Mouse (Mus musculus) B cell, adult 67 days (primary cell): ENCODE measurements around the gene Nip7. TPM values are rescaled to one million over a fixed set of nuclear protein-coding genes. Genes with fewer than 3 reads are reported as not detected.

Experiments
- total RNA-seq, 2 experiments: library from RNA; stranded (reverse); gene quantifications; 4 replicates each; pipeline ENCODE4 v1.2.4; 2023

Gene Nip7
- total RNA-seq = 10 to 100 TPM; 51.7 to 62.2 TPM

GRCm38 (mm10) chr8:107056076-107056972 is at the start of gene Nip7, which contains the start of gene Cog8:
Nip7 (plus strand) TSS chr8:107056877.
Cog8 (minus strand) TSS chr8:107056689.

GRCm38 (mm10) chr8:107030650-107031576 is 25.8 kb upstream of the Nip7 start, which contains the start of gene Vps4a:
Vps4a (plus strand) TSS chr8:107031222.

GRCm38 (mm10) chr8:107048061-107048941 is 8.4 kb upstream of the Nip7 start, which contains the start of gene Pdf:
Pdf (minus strand) TSS chr8:107048614.

GRCm38 (mm10) chr8:107065511-107066496 is 9.1 kb downstream of the Nip7 start, which contains the start of gene Tmed6:
Tmed6 (minus strand) TSS chr8:107065644.

GRCm38 (mm10) chr8:107096366-107097036 is 39.8 kb downstream of the Nip7 start, which contains the start of gene Terf2:
Terf2 (minus strand) TSS chr8:107096547.

Other genes starting within 250 kb of the Nip7 start
- gene Has3, start 186.6 kb upstream of the Nip7 start, total RNA-seq = under 1 TPM; 0.44 to 0.84 TPM
- gene Utp4, start 163.2 kb upstream of the Nip7 start, total RNA-seq = 10 to 100 TPM; 38.3 to 50.6 TPM
- 1 to 10 TPM; 5.0 to 5.4 TPM for gene Sntb2, start 121.1 kb upstream of the Nip7 start, total RNA-seq
- gene Vps4a, start 25.7 kb upstream of the Nip7 start, total RNA-seq = 10 to 100 TPM; 53.8 to 55.6 TPM
- gene Pdf, start 8.3 kb upstream of the Nip7 start, total RNA-seq = 10 to 100 TPM; 16.7 to 18.0 TPM
- gene Cog8, start 188 bp upstream of the Nip7 start, total RNA-seq = 10 to 100 TPM; 51.0 to 51.8 TPM
- gene Tmed6, start 8.8 kb downstream of the Nip7 start, total RNA-seq = 1 to 10 TPM; 1.6 to 1.7 TPM
- gene Terf2, start 39.7 kb downstream of the Nip7 start, total RNA-seq = 10 to 100 TPM; 52.6 to 58.4 TPM
- gene Cyb5b, start 93.8 kb downstream of the Nip7 start, total RNA-seq = 10 to 100 TPM; 37.1 to 38.1 TPM
- 100 to 1,000 TPM; 120 to 130 TPM for gene Nfat5, start 236.6 kb downstream of the Nip7 start, total RNA-seq